Mouse (Mus musculus): ENCODE data around the gene Pik3r4. TPM values are rescaled to one million over a fixed set of nuclear protein-coding genes. Genes with fewer than 3 reads are reported as not detected.

The Pik3r4 gene
- polyA plus RNA-seq, 1 experiment from 2014 or later, result 17.2 TPM

DNA sequence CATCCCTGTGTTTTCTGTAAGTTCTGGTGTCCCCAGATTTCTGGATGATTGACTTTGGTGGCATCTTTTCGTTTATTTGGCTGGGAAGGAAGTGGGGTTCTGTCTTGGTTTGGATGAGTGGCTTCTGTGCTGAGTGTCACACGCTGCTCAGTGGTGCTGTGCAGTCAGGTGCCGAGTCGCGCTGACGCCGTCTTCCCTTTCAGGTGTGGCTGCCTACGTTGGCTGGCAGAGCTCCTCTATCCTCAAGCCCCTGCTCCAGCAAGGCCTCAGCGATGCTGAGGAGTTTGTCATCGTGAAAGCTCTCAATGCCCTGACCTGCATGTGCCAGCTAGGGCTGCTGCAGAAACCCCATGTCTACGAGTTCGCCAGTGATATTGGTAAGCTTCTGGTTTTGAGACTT is 15.4 kb downstream of the Pik3r4 start:
- Histone ChIP-seq H3K27ac (ENCODE audit: low read length) (no peak overlapping the region), H3K9ac (ENCODE audit: low read length) (no peak overlapping the region), H3K4me2 (ENCODE audit: low read depth, low read length) (no peak overlapping the region), H3K4me3 (replicated peaks; ENCODE audit: low read length) (no peak overlapping the region), H3K4me1 (ENCODE audit: control insufficient read depth, insufficient read depth, low read length) (no peaks in the 10 kb centered on the region), H3K36me3 (ENCODE audit: control insufficient read depth, insufficient read depth, low read length) (peaks cover 5% of the 10 kb centered on the region; the same call in 1 of the 2 replicates), H3K27me3 (ENCODE audit: control insufficient read depth, insufficient read depth, low read length) (no peaks in the 10 kb centered on the region), H3K9me3 (replicated peaks; ENCODE audit: control insufficient read depth, low read length) (no peaks in the 10 kb centered on the region)
- WGBS, result 92% methylated on average over 12 of the region's 12 CpGs
- no peak for ATAC-seq (ENCODE audit: insufficient read depth, low FRiP score)

DNA sequence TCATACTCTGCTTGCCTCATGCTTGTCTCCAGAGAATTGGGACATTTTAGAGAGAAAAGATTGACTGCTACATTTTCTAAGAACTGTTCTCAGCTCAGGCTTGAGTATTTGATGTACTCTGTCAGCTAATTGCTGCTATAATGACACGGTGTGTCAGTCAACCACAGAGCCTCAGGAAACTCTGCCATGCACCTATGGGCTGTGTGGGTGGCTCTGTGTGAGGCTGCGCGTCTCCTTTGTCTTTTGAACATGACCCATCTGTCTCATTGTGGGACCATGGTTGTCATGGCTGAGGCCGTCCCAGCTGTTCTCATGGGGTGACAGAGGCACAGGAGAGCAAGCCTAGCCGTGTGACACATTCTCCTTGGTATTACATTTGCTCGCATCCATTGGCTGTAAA is 17.1 kb downstream of the Pik3r4 start:
- no peak for ATAC-seq (ENCODE audit: insufficient read depth, low FRiP score)
- Histone ChIP-seq H3K4me2 (ENCODE audit: low read depth, low read length) (no peak overlapping the region), H3K27me3 (ENCODE audit: control insufficient read depth, insufficient read depth, low read length) (no peaks in the 10 kb centered on the region), H3K27ac (ENCODE audit: low read length) (no peak overlapping the region), H3K4me3 (replicated peaks; ENCODE audit: low read length) (no peak overlapping the region), H3K4me1 (ENCODE audit: control insufficient read depth, insufficient read depth, low read length) (no peaks in the 10 kb centered on the region), H3K36me3 (ENCODE audit: control insufficient read depth, insufficient read depth, low read length) (peaks cover 5% of the 10 kb centered on the region; the same call in 1 of the 2 replicates), H3K9ac (ENCODE audit: low read length) (no peak overlapping the region), H3K9me3 (replicated peaks; ENCODE audit: control insufficient read depth, low read length) (no peaks in the 10 kb centered on the region)
- WGBS, result 93% methylated on average over 6 of the region's 6 CpGs

DNA sequence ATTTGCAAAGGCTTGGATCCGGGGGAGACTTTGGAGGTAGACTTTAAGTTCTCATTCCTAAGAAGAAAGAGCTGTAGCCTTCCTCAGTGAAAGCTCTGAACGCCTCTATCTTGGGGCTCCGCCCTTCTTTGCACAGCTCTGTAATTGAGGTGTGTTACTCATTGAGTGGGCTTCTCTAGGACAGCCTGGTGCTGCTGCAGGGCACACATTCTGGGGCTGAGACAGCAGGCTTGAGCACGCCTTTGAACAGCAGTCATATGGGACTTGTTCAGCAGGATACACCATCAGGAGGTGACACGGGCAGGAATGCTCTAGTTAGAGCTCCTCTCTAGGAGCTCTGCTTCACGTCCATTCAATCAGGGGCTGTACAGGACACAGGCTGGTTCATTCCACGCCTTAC is 22.5 kb downstream of the Pik3r4 start:
- 77% methylated on average over 7 of the region's 7 CpGs for WGBS
- ATAC-seq (ENCODE audit: insufficient read depth, low FRiP score), result peak; percentile 60; the same call in 1 of the 2 replicates
- H3K27ac ChIP-seq (ENCODE audit: low read length), result peak overlapping the region; percentile 52; the same call in 1 of the 2 replicates

DNA sequence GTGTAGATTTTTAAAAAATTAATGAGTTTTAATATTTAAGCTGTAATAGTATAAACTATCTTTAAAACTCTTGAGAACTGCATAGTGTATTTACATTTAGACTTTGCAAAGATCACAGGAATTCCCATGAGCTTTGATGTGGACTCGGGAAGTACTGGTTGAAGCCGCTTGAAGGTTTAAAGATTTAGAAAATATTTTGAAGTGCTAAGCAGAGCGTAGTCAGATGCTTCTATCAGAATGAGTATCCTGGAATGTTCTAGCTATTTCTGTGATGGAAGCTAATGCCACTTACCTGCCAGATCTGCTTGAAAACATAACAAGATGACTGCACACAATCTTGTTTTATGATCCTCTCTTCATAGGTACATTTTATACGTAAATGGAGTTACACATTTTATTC is 28.1 kb downstream of the Pik3r4 start:
- 70% methylated on average over 4 of the region's 4 CpGs for WGBS
- ATAC-seq (ENCODE audit: insufficient read depth, low FRiP score), result no peak
- Histone ChIP-seq H3K4me3 (replicated peaks; ENCODE audit: low read length) (no peak overlapping the region), H3K27me3 (ENCODE audit: control insufficient read depth, insufficient read depth, low read length) (no peaks in the 10 kb centered on the region), H3K9me3 (replicated peaks; ENCODE audit: control insufficient read depth, low read length) (no peaks in the 10 kb centered on the region), H3K4me1 (ENCODE audit: control insufficient read depth, insufficient read depth, low read length) (no peaks in the 10 kb centered on the region), H3K4me2 (ENCODE audit: low read depth, low read length) (no peak overlapping the region), H3K27ac (ENCODE audit: low read length) (no peak overlapping the region), H3K36me3 (ENCODE audit: control insufficient read depth, insufficient read depth, low read length) (peaks cover 4% of the 10 kb centered on the region; the same call in 1 of the 2 replicates), H3K9ac (ENCODE audit: low read length) (no peak overlapping the region)

More for the DNA sequence above, 22.5 kb downstream of the Pik3r4 start:
- H3K4me1 ChIP-seq (ENCODE audit: control insufficient read depth, insufficient read depth, low read length), result no peaks in the 10 kb centered on the region
- H3K9me3 ChIP-seq (replicated peaks; ENCODE audit: control insufficient read depth, low read length), result no peaks in the 10 kb centered on the region
- H3K4me3 ChIP-seq (replicated peaks; ENCODE audit: low read length), result no peak overlapping the region
- no peak overlapping the region for H3K4me2 ChIP-seq (ENCODE audit: low read depth, low read length)
- H3K36me3 ChIP-seq (ENCODE audit: control insufficient read depth, insufficient read depth, low read length), result peaks cover 4% of the 10 kb centered on the region; the same call in 1 of the 2 replicates
- H3K9ac ChIP-seq (ENCODE audit: low read length), result no peak overlapping the region
- H3K27me3 ChIP-seq (ENCODE audit: control insufficient read depth, insufficient read depth, low read length), result no peaks in the 10 kb centered on the region

DNA sequence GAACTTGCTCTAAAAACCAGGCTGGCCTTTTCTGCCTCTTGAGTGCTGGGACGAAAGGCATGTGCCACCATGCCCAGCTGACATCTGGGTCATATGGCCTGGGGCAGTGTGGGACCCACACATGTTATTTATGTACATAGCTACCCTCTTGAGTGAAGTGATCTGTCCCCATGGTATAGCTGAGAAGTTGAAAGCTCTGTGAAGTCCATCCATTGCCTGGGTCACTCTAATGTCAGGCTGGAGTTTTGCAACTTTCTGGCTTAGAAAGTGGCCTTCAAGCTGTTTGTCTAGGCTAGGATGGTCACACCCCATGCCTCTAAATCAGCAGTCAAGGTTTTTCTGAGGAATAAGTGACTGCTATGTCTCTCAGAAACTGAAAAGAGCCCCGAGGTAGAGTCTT is 29.3 kb downstream of the Pik3r4 start:
- H3K4me1 ChIP-seq (ENCODE audit: control insufficient read depth, insufficient read depth, low read length), result no peaks in the 10 kb centered on the region
- no peak overlapping the region for H3K27ac ChIP-seq (ENCODE audit: low read length)
- no peak overlapping the region for H3K4me3 ChIP-seq (replicated peaks; ENCODE audit: low read length)
- WGBS, result 83% methylated on average over 2 of the region's 2 CpGs
- H3K9me3 ChIP-seq (replicated peaks; ENCODE audit: control insufficient read depth, low read length), result no peaks in the 10 kb centered on the region
- no peaks in the 10 kb centered on the region for H3K27me3 ChIP-seq (ENCODE audit: control insufficient read depth, insufficient read depth, low read length)
- H3K9ac ChIP-seq (ENCODE audit: low read length), result no peak overlapping the region
- H3K4me2 ChIP-seq (ENCODE audit: low read depth, low read length), result no peak overlapping the region
- peaks cover 6% of the 10 kb centered on the region; the same call in 1 of the 2 replicates for H3K36me3 ChIP-seq (ENCODE audit: control insufficient read depth, insufficient read depth, low read length)
- ATAC-seq (ENCODE audit: insufficient read depth, low FRiP score), result no peak

DNA sequence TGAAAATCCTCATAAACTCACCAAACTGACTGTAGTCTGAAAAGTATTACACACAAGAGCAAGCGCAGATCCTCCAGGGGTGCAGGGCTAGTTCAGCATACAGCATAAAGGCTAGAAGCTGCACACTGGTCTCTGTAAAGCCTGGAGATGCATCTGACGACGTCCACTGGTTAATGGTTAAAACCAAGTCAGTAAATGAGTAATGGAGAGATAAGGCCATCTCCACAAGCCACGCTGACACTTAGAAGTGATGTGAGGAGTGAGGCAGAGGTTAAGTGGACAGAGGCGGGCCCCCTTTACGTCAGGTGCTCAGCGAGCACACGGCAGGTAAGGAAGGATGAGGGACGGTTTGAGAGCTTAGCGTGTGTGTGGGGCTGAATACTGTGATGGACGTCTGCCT is 33.2 kb downstream of the Pik3r4 start:
- Histone ChIP-seq H3K4me1 (ENCODE audit: control insufficient read depth, insufficient read depth, low read length) (no peaks in the 10 kb centered on the region), H3K9me3 (replicated peaks; ENCODE audit: control insufficient read depth, low read length) (no peaks in the 10 kb centered on the region), H3K36me3 (ENCODE audit: control insufficient read depth, insufficient read depth, low read length) (peaks cover 14% of the 10 kb centered on the region), H3K27ac (ENCODE audit: low read length) (no peak overlapping the region), H3K4me3 (replicated peaks; ENCODE audit: low read length) (no peak overlapping the region), H3K4me2 (ENCODE audit: low read depth, low read length) (no peak overlapping the region), H3K9ac (ENCODE audit: low read length) (no peak overlapping the region), H3K27me3 (ENCODE audit: control insufficient read depth, insufficient read depth, low read length) (no peaks in the 10 kb centered on the region)
- WGBS, result 66% methylated on average over 11 of the region's 11 CpGs
- no peak for ATAC-seq (ENCODE audit: insufficient read depth, low FRiP score)

DNA sequence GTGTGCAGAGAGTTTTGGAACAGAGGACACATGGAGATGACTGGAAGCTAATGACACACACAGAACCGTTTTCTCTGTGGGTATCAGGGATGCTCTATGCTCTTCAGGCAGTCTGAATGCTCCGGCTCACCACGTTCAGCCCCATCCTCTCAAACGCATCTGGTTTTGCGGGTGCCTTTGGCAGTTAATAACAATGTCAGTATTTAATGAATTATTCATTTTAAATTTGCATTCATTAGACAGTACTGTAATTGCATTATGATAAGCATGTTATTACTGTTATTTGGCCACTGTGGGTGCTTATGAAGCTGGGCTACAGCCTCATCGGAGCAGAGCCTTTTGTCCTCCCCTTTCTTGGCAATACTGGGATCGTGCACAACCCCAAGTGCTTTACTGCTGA is 38.6 kb downstream of the Pik3r4 start:
- Histone ChIP-seq H3K36me3 (ENCODE audit: control insufficient read depth, insufficient read depth, low read length) (peaks cover 14% of the 10 kb centered on the region), H3K27ac (ENCODE audit: low read length) (no peak overlapping the region), H3K4me2 (ENCODE audit: low read depth, low read length) (no peak overlapping the region), H3K4me3 (replicated peaks; ENCODE audit: low read length) (no peak overlapping the region), H3K4me1 (ENCODE audit: control insufficient read depth, insufficient read depth, low read length) (no peaks in the 10 kb centered on the region), H3K27me3 (ENCODE audit: control insufficient read depth, insufficient read depth, low read length) (no peaks in the 10 kb centered on the region), H3K9ac (ENCODE audit: low read length) (no peak overlapping the region), H3K9me3 (replicated peaks; ENCODE audit: control insufficient read depth, low read length) (no peaks in the 10 kb centered on the region)
- ATAC-seq (ENCODE audit: insufficient read depth, low FRiP score), result no peak
- WGBS, result 89% methylated on average over 7 of the region's 7 CpGs

DNA sequence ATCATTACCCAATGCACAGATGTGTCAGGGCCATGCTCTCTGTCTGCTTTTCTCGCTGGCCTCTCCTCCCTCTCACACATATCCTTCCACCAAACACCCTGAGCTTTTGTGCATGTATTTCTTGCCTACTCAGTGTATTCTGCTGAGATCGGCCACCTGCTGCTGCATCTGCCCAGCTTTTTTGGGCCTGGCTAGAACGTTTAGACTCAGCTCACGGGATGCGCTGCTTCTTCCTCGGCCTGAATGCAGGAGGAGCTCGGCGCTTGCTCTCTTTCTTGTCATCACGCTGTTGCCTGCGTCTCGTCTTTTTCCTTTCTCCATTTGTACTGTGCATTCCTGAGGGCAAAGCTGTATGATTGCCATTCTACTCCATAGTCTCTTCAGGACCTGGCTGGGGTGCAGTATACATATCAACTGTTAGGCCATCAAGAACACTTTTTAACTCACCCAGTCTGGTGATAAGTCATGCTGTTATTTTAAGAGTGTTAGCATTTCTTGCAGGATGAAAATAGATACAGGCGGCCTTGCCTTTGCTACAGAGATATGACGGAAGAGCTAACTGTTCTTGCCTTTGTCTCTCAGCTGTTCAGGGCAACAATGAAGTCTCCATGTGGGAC is 41.9 kb downstream of the Pik3r4 start:
- Histone ChIP-seq H3K4me3 (replicated peaks; ENCODE audit: low read length) (no peak overlapping the region), H3K27me3 (ENCODE audit: control insufficient read depth, insufficient read depth, low read length) (no peaks in the 10 kb centered on the region), H3K9me3 (replicated peaks; ENCODE audit: control insufficient read depth, low read length) (no peaks in the 10 kb centered on the region), H3K9ac (ENCODE audit: low read length) (no peak overlapping the region), H3K27ac (ENCODE audit: low read length) (no peak overlapping the region), H3K36me3 (ENCODE audit: control insufficient read depth, insufficient read depth, low read length) (peaks cover 18% of the 10 kb centered on the region), H3K4me1 (ENCODE audit: control insufficient read depth, insufficient read depth, low read length) (no peaks in the 10 kb centered on the region), H3K4me2 (ENCODE audit: low read depth, low read length) (no peak overlapping the region)
- ATAC-seq (ENCODE audit: insufficient read depth, low FRiP score), result no peak
- 87% methylated on average over 13 of the region's 13 CpGs for WGBS

DNA sequence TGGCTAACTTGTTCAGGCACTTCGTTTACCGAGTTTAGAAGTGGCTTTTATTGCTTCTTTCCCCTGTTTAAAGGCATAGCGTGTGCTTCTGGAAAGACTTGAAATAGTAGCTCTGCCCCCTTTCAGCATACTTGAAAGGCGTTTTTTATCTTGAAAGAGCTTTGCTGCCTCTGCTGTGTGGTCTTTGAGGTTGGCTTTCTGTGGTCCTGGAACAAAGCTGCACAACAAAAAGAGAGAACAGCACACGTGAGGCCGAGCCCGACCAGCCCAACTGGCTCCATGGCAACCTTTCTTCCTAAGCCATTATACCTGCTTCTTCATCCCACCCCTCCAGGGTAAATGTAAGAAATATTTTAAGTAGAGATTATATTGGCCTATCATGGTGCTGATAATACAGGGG is 46.7 kb downstream of the Pik3r4 start:
- Histone ChIP-seq H3K9ac (ENCODE audit: low read length) (no peak overlapping the region), H3K4me1 (ENCODE audit: control insufficient read depth, insufficient read depth, low read length) (no peaks in the 10 kb centered on the region), H3K9me3 (replicated peaks; ENCODE audit: control insufficient read depth, low read length) (no peaks in the 10 kb centered on the region), H3K4me2 (ENCODE audit: low read depth, low read length) (no peak overlapping the region), H3K27me3 (ENCODE audit: control insufficient read depth, insufficient read depth, low read length) (no peaks in the 10 kb centered on the region), H3K4me3 (replicated peaks; ENCODE audit: low read length) (no peak overlapping the region), H3K36me3 (ENCODE audit: control insufficient read depth, insufficient read depth, low read length) (peaks cover 18% of the 10 kb centered on the region), H3K27ac (ENCODE audit: low read length) (no peak overlapping the region)
- no peak for ATAC-seq (ENCODE audit: insufficient read depth, low FRiP score)
- 64% methylated on average over 7 of the region's 7 CpGs for WGBS

Data from stomach, embryonic 16.5 days (tissue).